Mouse (Mus musculus): ENCODE data around the gene Prcd. TPM values are rescaled to one million over a fixed set of nuclear protein-coding genes. Genes with fewer than 3 reads are reported as not detected.

Prcd gene
- polyA plus RNA-seq, 1 experiment from 2014 or later: 0.97 TPM

DNA sequence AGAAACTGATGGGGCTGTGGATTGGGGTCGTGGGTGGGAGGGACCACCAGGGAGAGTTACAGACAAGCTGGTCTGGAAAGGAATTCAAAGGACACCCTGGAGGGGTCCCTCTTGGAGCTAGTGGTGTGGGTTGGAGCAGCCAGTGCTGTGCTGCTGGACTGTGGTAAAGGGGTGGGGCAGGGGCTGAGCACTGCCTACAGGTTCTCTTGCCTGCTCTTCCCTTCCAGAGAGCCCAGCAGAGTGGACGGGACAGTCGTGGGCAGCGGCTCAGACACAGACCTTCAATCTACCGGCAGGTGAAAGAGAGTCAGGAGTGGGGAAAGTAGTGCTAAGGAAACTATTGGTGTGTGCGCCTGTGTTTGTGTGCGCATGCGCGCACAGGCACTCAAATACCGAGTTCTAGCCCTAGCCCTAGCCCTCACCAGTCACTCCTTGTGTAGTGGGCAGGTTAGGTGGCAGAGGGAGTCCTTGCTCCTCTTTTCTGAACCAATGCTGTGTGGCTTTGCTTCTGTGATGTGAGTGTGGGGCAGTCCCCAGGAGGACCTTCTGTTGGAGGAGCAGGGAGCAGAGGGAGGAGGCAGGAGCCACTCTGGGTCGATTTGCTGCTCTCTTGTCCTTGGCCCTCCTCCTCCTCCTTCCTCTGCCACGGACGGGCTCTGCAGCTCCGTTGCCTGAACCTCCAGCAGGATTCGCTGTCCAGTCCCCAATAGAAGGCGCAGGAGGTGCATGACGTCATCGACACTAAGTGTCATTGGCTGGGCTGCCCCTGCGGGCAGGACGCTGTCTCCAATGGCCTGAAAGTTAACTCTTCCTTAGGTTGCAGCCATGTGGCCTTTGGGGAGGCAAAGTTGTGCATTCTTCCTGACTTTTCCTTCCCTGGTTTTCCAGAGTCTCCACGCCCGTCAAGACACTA is 4.2 kb downstream of the Prcd start:
- ATAC-seq (ENCODE audit: insufficient number of reproducible peaks, low FRiP score, low TSS enrichment, low read depth): peak; percentile 87
- 13% methylated on average over 22 of the region's 22 CpGs for WGBS
- Histone ChIP-seq H3K4me2 (ENCODE audit: low read depth, severe bottlenecking) (peak overlapping the region; percentile 36), H3K36me3 (ENCODE audit: control insufficient read depth, insufficient read depth, low read length) (no peaks in the 10 kb centered on the region), H3K9me3 (ENCODE audit: control insufficient read depth, low read length) (no peaks in the 10 kb centered on the region), H3K27ac (replicated peaks; ENCODE audit: low read depth, low read length) (peak overlapping the region; percentile 68), H3K27me3 (ENCODE audit: control insufficient read depth, insufficient read depth, low read length) (peaks cover 8% of the 10 kb centered on the region), H3K4me3 (ENCODE audit: low read depth, low read length) (peak overlapping the region; percentile 14), H3K4me1 (ENCODE audit: control insufficient read depth, insufficient read depth, low read length) (peaks cover 21% of the 10 kb centered on the region), H3K9ac (ENCODE audit: low read length) (peak overlapping the region; percentile 0; the same call in 1 of the 2 replicates)
- DNase-seq (ENCODE audit: low spot score): peak; percentile 91

DNA sequence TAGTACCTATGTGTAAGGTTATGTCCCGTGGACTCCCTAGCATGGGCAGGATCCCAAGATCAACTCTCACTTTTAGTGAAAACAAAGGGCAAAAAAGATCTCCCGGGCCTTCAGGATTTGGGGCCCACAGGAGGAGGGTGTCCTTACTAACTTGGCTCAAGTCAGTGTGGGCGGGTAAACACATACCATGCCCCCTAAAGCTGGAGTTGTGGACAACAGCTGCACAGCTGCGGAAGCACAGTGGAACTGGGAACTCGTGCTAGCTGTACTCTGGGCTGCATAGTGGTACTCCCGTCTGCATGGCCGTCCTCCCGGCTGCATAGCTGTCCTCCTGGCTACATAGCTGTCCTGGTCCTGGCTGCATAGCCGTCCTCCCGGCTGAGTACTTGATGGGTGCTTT is 4.9 kb downstream of the Prcd start:
- H3K4me2 ChIP-seq (ENCODE audit: low read depth, severe bottlenecking): peak overlapping the region; percentile 36; the same call in 1 of the 2 replicates
- 68% methylated on average over 10 of the region's 10 CpGs for WGBS
- no peak for DNase-seq (ENCODE audit: low spot score)
- no peaks in the 10 kb centered on the region for H3K36me3 ChIP-seq (ENCODE audit: control insufficient read depth, insufficient read depth, low read length)
- peaks cover 7% of the 10 kb centered on the region for H3K27me3 ChIP-seq (ENCODE audit: control insufficient read depth, insufficient read depth, low read length)
- no peaks in the 10 kb centered on the region for H3K9me3 ChIP-seq (ENCODE audit: control insufficient read depth, low read length)
- peak overlapping the region; percentile 27; the same call in 1 of the 2 replicates for H3K9ac ChIP-seq (ENCODE audit: low read length)
- H3K4me3 ChIP-seq (ENCODE audit: low read depth, low read length): no peak overlapping the region
- ATAC-seq (ENCODE audit: insufficient number of reproducible peaks, low FRiP score, low TSS enrichment, low read depth): no peak
- H3K4me1 ChIP-seq (ENCODE audit: control insufficient read depth, insufficient read depth, low read length): peaks cover 16% of the 10 kb centered on the region
- H3K27ac ChIP-seq (replicated peaks; ENCODE audit: low read depth, low read length): peak overlapping the region; percentile 68

DNA sequence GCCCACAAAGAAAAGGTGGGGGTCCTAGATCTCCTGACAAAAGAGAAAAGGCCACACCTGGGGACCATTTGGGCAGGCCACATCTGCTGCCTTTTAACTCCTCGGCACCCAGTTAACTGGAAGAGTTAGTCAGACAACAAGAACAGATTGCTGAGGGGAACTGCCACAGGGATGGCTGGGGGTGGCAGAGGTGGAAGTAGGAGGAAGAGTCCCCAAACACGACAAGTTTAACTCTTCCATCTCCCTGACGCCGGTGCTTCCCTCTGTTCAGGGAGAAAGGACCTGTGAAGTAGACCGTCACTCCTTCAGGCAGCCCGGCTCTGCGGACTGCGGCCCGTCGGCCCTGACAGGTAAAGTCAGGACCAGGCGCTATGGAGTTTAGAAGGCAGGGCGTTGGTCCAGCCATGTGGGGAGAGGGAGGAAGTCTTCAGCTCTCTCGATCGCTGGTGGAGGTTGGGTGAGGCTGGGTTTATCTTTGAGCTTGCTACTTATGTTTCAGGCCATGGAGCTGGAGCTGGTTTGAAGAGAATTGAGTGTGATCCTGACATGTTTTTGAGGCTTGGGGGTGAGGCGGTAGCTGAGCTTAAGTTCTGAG is 5.8 kb downstream of the Prcd start:
- H3K9me3 ChIP-seq (ENCODE audit: control insufficient read depth, low read length): no peaks in the 10 kb centered on the region
- no peaks in the 10 kb centered on the region for H3K36me3 ChIP-seq (ENCODE audit: control insufficient read depth, insufficient read depth, low read length)
- H3K4me3 ChIP-seq (ENCODE audit: low read depth, low read length): no peak overlapping the region
- ATAC-seq (ENCODE audit: insufficient number of reproducible peaks, low FRiP score, low TSS enrichment, low read depth): no peak
- WGBS: 73% methylated on average over 15 of the region's 15 CpGs
- no peak overlapping the region for H3K4me2 ChIP-seq (ENCODE audit: low read depth, severe bottlenecking)
- no peak for DNase-seq (ENCODE audit: low spot score)
- H3K27ac ChIP-seq (replicated peaks; ENCODE audit: low read depth, low read length): no peak overlapping the region
- peaks cover 13% of the 10 kb centered on the region for H3K4me1 ChIP-seq (ENCODE audit: control insufficient read depth, insufficient read depth, low read length)
- H3K9ac ChIP-seq (ENCODE audit: low read length): no peak overlapping the region
- peaks cover 6% of the 10 kb centered on the region for H3K27me3 ChIP-seq (ENCODE audit: control insufficient read depth, insufficient read depth, low read length)

DNA sequence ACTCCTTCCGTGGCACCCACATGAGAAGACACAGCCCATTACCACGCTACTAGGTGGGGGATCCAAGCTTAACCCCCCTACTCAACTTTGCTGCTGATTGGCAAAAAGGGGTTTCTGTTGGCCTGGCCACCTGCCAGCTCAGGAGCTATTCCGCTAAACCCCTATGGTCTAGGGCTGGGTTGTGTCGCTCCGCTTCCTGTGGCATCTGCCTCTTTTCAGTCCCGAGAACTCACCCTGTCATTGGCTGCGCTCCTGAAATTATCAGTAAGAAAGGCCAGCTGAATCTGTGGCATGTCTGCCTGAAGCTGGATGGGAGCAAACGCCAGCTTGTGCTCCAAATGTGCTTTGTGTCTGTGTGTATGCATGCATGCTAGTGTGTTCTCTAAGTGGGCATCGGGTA is 6.8 kb downstream of the Prcd start:
- Histone ChIP-seq H3K9me3 (ENCODE audit: control insufficient read depth, low read length) (no peaks in the 10 kb centered on the region), H3K4me2 (ENCODE audit: low read depth, severe bottlenecking) (no peak overlapping the region), H3K9ac (ENCODE audit: low read length) (peak overlapping the region; percentile 17; the same call in 1 of the 2 replicates), H3K36me3 (ENCODE audit: control insufficient read depth, insufficient read depth, low read length) (no peaks in the 10 kb centered on the region), H3K27me3 (ENCODE audit: control insufficient read depth, insufficient read depth, low read length) (no peaks in the 10 kb centered on the region), H3K4me3 (ENCODE audit: low read depth, low read length) (no peak overlapping the region), H3K27ac (replicated peaks; ENCODE audit: low read depth, low read length) (no peak overlapping the region), H3K4me1 (ENCODE audit: control insufficient read depth, insufficient read depth, low read length) (peaks cover 14% of the 10 kb centered on the region)
- ATAC-seq (ENCODE audit: insufficient number of reproducible peaks, low FRiP score, low TSS enrichment, low read depth) (no peak), DNase-seq (ENCODE audit: low spot score) (no peak)
- WGBS: 87% methylated on average over 9 of the region's 9 CpGs

DNA sequence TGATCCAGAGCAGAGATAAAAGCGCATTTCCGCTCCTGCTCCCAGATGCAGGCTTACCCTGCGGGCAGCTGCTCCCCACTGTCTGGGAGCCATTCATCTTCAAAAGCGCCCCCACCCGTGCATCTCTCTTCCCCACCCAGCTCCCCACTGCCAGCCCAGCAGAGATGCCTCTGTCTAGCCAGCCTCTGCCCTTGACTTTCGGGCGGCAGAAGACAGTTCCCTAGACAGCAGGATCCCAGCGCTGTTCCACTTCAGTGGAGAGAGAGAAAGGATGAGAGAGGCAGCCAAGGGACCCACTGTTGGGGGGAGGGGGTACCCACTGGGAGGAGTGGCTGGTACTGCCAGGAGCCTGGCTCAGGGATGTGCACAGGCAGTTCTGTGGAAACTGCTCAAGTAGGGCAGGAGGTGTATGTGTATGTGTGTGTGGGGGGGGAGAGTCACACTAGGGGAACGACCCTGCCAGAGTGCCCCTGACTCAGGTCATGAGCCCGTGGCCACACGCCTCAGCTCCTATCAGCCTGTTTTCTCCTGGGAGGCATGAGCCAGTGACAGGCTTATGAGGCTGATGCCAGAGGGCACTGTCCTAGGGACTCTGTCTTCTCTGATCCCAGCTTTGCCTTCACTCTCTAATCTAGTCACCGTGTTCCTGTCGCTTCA is 8.1 kb downstream of the Prcd start:
- WGBS: 25% methylated on average over 13 of the region's 13 CpGs
- Histone ChIP-seq H3K27ac (replicated peaks; ENCODE audit: low read depth, low read length) (no peak overlapping the region), H3K4me3 (ENCODE audit: low read depth, low read length) (no peak overlapping the region), H3K9me3 (ENCODE audit: control insufficient read depth, low read length) (no peaks in the 10 kb centered on the region), H3K4me2 (ENCODE audit: low read depth, severe bottlenecking) (no peak overlapping the region), H3K36me3 (ENCODE audit: control insufficient read depth, insufficient read depth, low read length) (no peaks in the 10 kb centered on the region), H3K4me1 (ENCODE audit: control insufficient read depth, insufficient read depth, low read length) (peaks cover 14% of the 10 kb centered on the region), H3K27me3 (ENCODE audit: control insufficient read depth, insufficient read depth, low read length) (no peaks in the 10 kb centered on the region), H3K9ac (ENCODE audit: low read length) (0 out of 2 replicates have a peak overlapping the region, but pooled peaks have one; percentile 22)
- ATAC-seq (ENCODE audit: insufficient number of reproducible peaks, low FRiP score, low TSS enrichment, low read depth): no peak
- DNase-seq (ENCODE audit: low spot score): no peak

DNA sequence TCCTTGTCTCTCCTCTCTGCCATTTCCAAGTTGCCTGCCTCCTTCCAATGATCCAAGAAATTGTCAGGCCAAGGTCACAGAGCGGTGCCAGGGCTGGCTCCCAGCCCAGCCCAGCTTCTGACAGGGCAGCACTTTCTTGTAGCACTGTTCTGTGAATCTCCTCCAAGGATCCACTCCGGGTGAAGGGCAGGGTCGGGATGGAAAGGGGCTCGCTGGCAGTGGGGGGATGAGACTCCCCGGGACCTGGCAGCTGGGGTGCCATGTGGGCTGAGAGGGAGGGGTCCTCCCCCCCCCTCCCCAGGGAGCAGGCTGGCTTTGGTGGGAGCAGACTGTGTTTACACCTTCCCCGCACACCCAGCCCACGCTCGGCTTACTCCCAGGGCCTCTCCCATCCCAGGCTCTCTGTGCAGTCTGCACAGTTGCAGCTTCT is 8.6 kb downstream of the Prcd start:
- Histone ChIP-seq H3K27me3 (ENCODE audit: control insufficient read depth, insufficient read depth, low read length) (no peaks in the 10 kb centered on the region), H3K4me2 (ENCODE audit: low read depth, severe bottlenecking) (no peak overlapping the region), H3K4me1 (ENCODE audit: control insufficient read depth, insufficient read depth, low read length) (peaks cover 14% of the 10 kb centered on the region), H3K36me3 (ENCODE audit: control insufficient read depth, insufficient read depth, low read length) (no peaks in the 10 kb centered on the region), H3K27ac (replicated peaks; ENCODE audit: low read depth, low read length) (no peak overlapping the region), H3K9ac (ENCODE audit: low read length) (no peak overlapping the region; the same call in 1 of the 2 replicates), H3K4me3 (ENCODE audit: low read depth, low read length) (no peak overlapping the region), H3K9me3 (ENCODE audit: control insufficient read depth, low read length) (no peaks in the 10 kb centered on the region)
- ATAC-seq (ENCODE audit: insufficient number of reproducible peaks, low FRiP score, low TSS enrichment, low read depth): no peak
- WGBS: 58% methylated on average over 8 of the region's 8 CpGs
- DNase-seq (ENCODE audit: low spot score): no peak

DNA sequence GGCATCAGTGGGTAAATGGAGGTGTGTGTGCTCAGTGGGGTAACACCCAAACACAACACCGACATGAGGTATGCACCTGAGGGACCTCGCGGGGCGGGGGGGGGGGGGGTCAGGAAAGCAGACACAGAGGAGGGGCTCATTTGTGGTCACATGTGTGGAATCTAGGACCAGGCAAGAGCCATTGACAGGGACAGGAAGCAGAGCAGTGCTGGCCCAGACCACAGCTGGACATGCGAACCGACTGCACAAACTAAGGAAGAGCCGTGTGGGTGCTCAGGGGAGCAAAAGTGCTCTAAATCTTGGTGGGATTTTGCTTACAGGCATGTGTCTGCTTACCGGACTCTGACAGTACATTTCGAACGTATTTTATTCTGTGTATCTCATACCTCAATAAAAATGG is 12.0 kb downstream of the Prcd start:
- Histone ChIP-seq H3K27me3 (ENCODE audit: control insufficient read depth, insufficient read depth, low read length) (no peaks in the 10 kb centered on the region), H3K4me2 (ENCODE audit: low read depth, severe bottlenecking) (no peak overlapping the region), H3K4me3 (ENCODE audit: low read depth, low read length) (no peak overlapping the region), H3K27ac (replicated peaks; ENCODE audit: low read depth, low read length) (no peak overlapping the region), H3K9me3 (ENCODE audit: control insufficient read depth, low read length) (no peaks in the 10 kb centered on the region), H3K9ac (ENCODE audit: low read length) (no peak overlapping the region), H3K36me3 (ENCODE audit: control insufficient read depth, insufficient read depth, low read length) (no peaks in the 10 kb centered on the region), H3K4me1 (ENCODE audit: control insufficient read depth, insufficient read depth, low read length) (peaks cover 11% of the 10 kb centered on the region)
- ATAC-seq (ENCODE audit: insufficient number of reproducible peaks, low FRiP score, low TSS enrichment, low read depth) (no peak), DNase-seq (ENCODE audit: low spot score) (no peak)
- WGBS: 74% methylated on average over 10 of the region's 10 CpGs

DNA sequence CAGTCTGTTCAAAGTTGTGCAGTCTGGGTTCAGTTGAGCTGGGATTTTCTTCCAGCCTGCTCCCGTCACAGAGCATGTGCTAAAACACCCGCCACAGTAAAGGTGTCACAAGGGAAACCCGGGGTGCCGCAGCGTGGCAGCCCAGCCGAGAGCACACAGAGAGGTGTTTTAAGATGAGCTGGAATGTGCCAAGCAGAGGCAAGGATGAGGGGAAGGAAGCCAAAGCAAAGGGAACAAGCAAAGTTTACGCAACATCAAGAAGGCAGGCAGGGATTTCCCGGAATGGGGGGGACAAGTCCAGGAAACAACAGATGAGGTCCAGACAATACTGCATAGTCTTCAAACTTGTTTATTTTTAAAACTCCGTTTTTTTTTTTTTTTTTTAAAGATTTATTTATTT is 13.2 kb downstream of the Prcd start:
- DNase-seq (ENCODE audit: low spot score) (no peak), ATAC-seq (ENCODE audit: insufficient number of reproducible peaks, low FRiP score, low TSS enrichment, low read depth) (no peak)
- Histone ChIP-seq H3K9ac (ENCODE audit: low read length) (no peak overlapping the region), H3K27me3 (ENCODE audit: control insufficient read depth, insufficient read depth, low read length) (no peaks in the 10 kb centered on the region), H3K4me1 (ENCODE audit: control insufficient read depth, insufficient read depth, low read length) (peaks cover 11% of the 10 kb centered on the region), H3K4me3 (ENCODE audit: low read depth, low read length) (no peak overlapping the region), H3K9me3 (ENCODE audit: control insufficient read depth, low read length) (no peaks in the 10 kb centered on the region), H3K36me3 (ENCODE audit: control insufficient read depth, insufficient read depth, low read length) (no peaks in the 10 kb centered on the region), H3K27ac (replicated peaks; ENCODE audit: low read depth, low read length) (no peak overlapping the region), H3K4me2 (ENCODE audit: low read depth, severe bottlenecking) (no peak overlapping the region)
- WGBS: 70% methylated on average over 9 of the region's 9 CpGs

Data from limb, embryonic 11.5 days (tissue).